Mouse (Mus musculus) ES-E14 (cell line): ENCODE data around the gene Pik3ap1.

Experiments
- CHD2 ChIP-seq: IDR thresholded peaks from 2 replicates; pipeline ENCODE4 v1.6.1; 2014; ENCODE audit warnings: mild to moderate bottlenecking, low read depth, low read length, inconsistent platforms
- HCFC1 ChIP-seq: IDR thresholded peaks from 2 replicates; pipeline ENCODE4 v1.6.1; 2012; ENCODE audit warnings: low read length, inconsistent platforms, borderline replicate concordance; ENCODE audit not compliant: insufficient read depth
- MAFK ChIP-seq: IDR thresholded peaks from 2 replicates; pipeline ENCODE4 v1.6.1; 2014; ENCODE audit warnings: mild to moderate bottlenecking, low read depth, low read length, inconsistent platforms; ENCODE audit not compliant: insufficient read depth
- ZC3H11A ChIP-seq: IDR thresholded peaks from 2 replicates; pipeline ENCODE4 v1.6.1; 2012; ENCODE audit warnings: low read depth, mild to moderate bottlenecking, inconsistent platforms, low read length, borderline replicate concordance
- ZNF384 ChIP-seq: IDR thresholded peaks from 2 replicates; pipeline ENCODE4 v1.6.1; 2012; ENCODE audit warnings: low read depth, low read length, inconsistent platforms

DNA sequence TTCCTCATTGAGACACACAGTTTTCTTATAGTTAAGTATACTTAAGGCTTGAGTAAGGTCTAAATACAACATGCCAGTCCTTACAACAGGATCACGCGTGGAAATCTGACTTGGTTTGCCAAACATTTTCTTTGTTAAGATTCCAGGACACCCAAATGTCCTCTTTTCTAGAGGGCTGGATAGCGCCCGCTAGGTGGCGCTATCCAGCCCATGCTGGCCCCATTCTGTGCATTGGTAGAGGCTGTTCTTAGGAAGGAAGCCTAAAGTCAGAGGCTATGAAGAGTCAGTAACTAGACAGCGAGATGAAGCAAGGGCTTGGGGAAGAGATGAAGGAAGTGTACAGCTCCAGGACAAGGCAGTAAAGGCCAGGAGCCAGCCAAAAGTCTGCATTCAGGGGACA lies 71.2 kb downstream of the Pik3ap1 start:
- TF ChIP-seq ZC3H11A (no peak), MAFK (no peak), ZNF384 (no peak), HCFC1 (no peak), CHD2 (no peak)
